Mouse (Mus musculus) cerebellum, postnatal 4 days (tissue): ENCODE measurements at regions not wholly inside any gene's neighbourhood (a gene's known extent, or its start where the extent isn't known, plus 50 kb on each side); places are given as distances from the start of the nearest gene placed in this dataset.
A peak's percentile ranks its signal among the peaks of the same experiment; 100 is the strongest.
"Not testable (repeated sequence)": the region's sequence is repeated elsewhere in the genome, so short reads cannot be mapped to it uniquely, and the experiment has no call there.

Source experiments
- DNase-seq, 2 experiments: peaks; one replicate each; pipeline ENCODE4 v3.0.0; 2022; ENCODE audit warnings: low spot score in 2 of 2, mixed read lengths in 1 of 2

DNA sequence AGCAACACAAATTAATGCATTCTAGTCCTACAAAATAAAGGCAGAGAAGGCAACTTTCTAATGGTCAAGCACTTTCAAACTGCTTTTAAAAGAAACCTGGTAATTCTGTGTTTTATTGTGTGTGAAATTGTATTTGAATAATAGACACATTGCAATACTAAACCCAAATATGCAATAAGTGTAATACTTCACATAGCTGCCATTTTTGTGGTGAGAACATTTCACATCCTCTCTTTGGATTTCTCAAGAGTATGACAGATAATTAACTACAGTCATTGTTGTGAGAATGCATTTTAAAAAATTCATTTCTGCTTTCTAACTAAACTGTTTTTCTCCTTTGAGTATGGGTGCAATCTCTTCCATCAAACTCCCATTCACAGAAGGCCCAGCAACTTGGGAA is 256.4 kb downstream of the Sema3d start:
- no peak for DNase-seq

DNA sequence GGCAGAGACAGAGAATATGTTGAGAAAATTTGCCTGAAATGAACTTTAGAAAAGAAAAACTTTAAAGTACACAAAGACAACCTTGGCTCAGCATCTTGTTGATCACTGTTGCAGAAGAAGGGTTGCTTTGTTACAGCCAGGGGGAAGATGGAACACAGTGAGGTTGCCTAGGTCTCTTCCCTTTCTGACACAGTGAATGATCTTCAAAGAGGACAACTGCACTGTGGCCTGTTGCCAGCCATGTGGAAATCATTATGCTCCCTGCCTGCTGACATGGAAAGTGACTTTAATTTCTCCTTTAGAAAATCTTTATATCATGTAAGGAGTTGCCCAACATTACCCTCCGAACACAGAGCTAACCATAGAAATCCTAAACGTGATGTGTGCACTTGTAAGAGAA is 263.1 kb downstream of the Sema3d start:
- DNase-seq = no peak

DNA sequence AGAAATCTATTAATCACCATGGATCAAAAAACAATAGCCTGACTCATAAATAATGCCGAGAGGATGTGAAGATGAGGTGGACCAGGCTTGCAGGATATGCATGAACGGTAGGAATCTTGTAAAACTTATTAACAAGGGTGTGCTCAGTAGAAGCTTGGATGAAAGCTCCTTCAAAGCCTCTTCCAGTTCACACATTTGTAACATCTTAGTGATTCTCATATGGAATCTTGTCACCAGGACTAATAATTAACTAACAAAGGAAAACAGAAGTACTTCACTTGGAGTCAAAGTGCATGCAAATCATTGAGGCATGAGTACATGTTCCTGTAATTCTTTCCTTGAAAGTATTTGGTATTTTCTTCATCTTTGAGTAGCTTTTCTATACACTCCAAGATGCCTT is 290.5 kb downstream of the Sema3d start:
- DNase-seq = no peak

DNA sequence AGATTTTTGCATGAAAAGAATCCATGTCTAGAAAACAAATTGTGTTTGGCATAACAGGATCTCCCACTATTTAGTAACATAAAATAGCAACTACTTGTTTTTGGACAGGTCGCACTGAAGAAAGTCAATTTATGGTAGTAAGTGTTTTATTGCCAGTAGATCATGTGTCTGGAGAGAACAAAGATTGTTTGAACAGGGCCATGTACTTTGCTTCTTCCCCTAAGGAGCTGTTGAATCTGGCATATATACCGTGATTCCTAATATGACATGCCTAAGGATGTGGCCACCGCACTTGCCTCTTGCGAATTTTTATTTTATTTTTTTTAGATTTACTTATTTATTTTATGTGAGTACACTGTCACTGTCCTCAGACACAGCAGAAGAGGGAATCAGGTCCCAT is 290.9 kb downstream of the Sema3d start:
- DNase-seq = no peak

- DNase-seq = no peak
Observed at GRCm38 (mm10) chr5:12676712-12677111, 293.5 kb downstream of the Sema3d start.

DNA sequence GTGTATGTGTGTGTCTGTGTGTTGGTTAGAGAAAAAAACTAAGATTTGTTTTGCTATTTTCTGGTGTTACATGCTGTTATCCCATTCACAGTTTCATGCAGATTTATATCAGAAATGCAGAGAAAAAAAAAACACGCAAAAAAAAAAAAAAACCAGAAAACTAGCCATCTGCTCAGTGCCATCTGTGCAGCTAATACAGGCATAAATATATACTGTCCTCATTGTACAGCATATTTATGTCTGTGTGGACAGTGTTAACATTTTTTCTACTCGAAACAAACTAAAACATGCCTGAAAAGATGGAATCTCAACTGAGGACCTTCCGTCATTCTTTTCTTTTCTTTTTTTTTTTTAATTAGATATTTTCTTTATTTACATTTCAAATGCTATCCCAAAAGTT is 331.7 kb downstream of the Sema3d start:
- no peak for DNase-seq

- no peak for DNase-seq
Observed at GRCm38 (mm10) chr5:12751514-12751913, 368.3 kb downstream of the Sema3d start.

- no peak for DNase-seq
Observed at GRCm38 (mm10) chr5:12759634-12760033, 365.6 kb upstream of the Sema3a start.

- no peak for DNase-seq
Observed at GRCm38 (mm10) chr5:12767383-12767782, 357.8 kb upstream of the Sema3a start.

DNA sequence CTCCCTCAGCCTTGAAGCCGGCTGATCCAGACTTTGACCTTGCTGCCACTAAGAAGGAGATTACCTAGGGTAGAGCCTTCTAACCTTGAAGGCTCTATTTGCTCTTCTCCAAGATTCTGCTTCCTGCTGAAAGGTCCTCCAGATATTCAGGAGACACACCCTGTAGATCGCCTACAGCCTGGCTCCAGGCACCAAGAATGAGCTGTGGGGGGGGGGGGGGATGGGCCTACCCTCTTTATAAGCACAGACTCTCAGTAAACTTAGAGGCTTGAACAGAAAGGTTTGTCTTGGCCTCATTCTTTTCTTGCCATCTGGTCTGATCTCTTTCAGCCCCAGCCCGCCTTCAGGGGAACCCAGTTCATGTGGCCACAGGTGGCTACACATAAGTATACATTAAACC is 342.5 kb upstream of the Sema3a start:
- DNase-seq = no peak

GRCm38 (mm10) chr5:12808729-12809128 is 316.5 kb upstream of the Sema3a start:
- DNase-seq = no peak

DNA sequence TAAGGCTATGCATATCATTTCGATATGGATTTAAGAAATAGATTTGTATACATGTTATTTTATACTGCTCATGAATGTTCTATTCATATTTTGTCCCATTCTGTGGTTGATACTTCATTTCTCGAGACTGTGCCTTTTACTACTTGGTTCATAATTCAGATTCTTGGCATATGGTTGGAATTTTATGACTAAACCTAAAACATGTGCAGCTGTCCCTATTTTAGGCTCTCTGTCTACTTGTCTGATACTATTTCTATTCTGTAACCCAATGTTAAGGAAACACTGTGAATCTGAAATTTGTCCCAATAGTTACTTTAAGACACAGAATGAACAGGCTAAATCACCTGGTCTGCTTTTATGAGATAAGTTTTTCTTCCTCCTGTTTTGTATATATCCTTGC is 315.3 kb upstream of the Sema3a start:
- no peak for DNase-seq

DNA sequence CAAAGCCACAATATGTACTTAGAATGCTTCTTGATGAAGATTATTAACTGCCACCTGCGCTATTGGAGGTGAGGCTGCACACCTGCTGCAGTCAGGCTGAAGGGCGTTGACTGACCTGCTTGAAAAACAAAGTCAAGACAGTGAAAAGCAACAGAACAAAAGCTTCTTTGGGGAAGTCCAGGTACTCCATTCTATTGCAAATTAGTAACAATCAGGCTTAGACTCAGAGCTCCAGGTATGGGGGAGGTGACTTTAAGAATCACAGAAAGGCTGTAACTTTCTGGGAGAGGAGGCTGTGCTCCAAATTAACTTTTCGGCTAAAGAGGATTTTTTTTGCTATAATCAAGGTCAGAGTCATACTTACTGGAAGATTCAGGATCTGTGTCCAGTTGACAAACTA is 278.0 kb upstream of the Sema3a start:
- DNase-seq = not testable (repeated sequence)

GRCm38 (mm10) chr5:12856869-12857268 is 268.3 kb upstream of the Sema3a start:
- no peak for DNase-seq

GRCm38 (mm10) chr5:12868355-12869217 is 256.6 kb upstream of the Sema3a start:
- DNase-seq = peak in 1 of 2 experiments; percentile 12

DNA sequence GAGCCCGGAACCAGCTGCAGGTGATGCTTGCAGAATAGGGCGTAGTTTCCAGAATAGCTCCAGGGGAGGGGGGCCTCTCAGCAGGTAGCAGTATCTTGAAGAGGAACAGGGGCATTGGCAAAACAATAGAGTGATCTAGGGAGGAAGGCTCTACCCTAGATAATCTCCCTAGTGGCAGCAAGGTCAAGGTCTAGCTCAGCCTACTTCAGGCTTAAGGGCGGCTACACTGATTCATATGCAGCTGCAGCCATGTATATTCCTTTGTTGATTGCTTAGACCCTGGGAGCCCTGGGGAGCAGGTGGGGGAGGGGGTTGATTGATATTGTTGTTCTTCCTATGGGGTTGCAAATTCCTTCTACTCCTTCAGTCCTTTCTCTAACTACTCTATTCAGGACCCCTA is 252.3 kb upstream of the Sema3a start:
- no peak for DNase-seq

DNA sequence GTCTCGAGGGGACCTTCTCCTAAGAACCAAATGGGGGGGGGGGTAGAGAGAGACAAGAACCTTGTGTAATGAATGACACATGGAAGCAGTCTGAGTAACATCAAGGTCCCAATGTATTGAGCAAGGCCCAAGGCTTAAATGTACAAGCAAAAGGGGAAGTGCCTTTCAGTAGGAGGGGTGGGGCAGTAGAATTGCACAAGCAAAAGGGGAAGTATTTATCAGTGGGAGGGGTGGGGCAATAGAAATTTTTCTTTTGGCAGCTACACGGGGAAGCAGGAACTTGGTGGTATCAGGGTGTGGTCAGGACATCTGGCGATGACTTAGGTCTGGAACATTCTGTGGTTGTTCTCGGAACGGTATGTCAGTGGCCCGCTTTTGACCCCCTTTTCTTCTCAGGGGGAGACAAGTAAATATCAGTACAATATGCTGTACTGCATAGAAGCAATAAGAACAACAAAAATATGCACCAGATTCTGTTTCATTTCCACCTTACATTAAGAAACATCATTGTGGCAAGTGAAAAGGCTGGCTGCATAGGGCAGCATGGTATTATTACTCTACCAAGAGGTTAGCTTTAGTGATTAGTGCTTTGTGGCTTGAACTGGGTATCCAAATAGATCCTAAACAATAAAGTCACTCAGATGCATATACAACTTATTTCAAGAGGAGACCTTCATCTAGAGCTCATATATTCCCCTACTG is 247.5 kb upstream of the Sema3a start:
- no peak for DNase-seq

GRCm38 (mm10) chr5:12892333-12892732 is 232.9 kb upstream of the Sema3a start:
- no peak for DNase-seq

GRCm38 (mm10) chr5:12894638-12895037 is 230.6 kb upstream of the Sema3a start:
- no peak for DNase-seq

- no peak for DNase-seq
Observed at GRCm38 (mm10) chr5:12910741-12911140, 214.5 kb upstream of the Sema3a start.

DNA sequence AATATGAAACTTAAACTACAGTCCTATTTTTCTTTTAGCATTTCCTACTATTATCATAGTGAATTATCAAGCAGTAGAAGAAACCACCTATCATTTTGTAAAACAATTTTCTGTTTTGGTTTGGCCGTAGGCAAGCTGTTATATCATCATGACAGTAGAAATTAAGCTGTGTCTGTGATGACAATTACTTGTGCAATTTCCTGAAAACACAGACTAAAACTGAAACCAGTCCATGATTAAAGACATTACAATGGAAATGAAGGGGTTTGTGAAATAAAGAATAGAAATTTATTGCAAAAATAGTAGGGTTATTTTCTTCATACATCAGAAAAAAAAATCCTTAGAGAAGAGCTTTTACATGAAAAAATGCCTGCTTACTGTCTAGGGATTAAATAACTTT is 210.8 kb upstream of the Sema3a start:
- no peak for DNase-seq

DNA sequence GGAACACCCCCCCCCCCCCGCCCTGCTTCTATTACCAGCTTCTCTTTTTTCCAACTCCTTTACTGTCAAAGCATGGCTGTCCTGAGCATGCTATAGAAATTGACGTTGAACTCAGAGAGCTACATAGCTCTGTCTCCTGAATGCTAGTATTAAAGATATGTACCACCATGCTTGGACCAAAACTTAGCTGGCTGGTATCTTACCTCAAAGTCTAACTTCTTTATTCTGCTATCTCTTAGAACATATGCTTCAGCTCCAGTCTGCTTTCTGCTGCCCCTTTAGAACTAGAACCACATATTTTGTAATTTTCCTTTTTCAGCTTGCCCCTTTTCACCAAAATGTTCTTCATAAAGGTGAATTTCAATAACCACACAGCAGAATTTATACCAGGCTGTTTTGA is 205.9 kb upstream of the Sema3a start:
- DNase-seq = no peak

- DNase-seq = no peak
Observed at GRCm38 (mm10) chr5:12922889-12923288, 202.3 kb upstream of the Sema3a start.
